Mouse (Mus musculus) MEL (cell line): ENCODE results near the gene Cep85l. TPM values are rescaled to one million over a fixed set of nuclear protein-coding genes. Genes with fewer than 3 reads are reported as not detected.
A peak's percentile ranks its signal among the peaks of the same experiment; 100 is the strongest.

ENCODE experiments used
- DNase-seq: peaks from one replicate; pipeline ENCODE4 v3.0.0; 2011; ENCODE audit warnings: low read depth, low spot score
- H3K27ac ChIP-seq: 2 replicates; pipeline ENCODE4 v1.5.1; 2012; ENCODE audit warnings: low read depth, mild to moderate bottlenecking, control low read depth, low read length, moderate library complexity; ENCODE audit not compliant: control insufficient read depth
- H3K27me3 ChIP-seq, 2 experiments: fragments of 150-350 bp in 1 of 2; sonication (generic) in 1 of 2; 2 replicates each; pipeline ENCODE4 v1.6.1; 2012; ENCODE audit warnings: low read length in 2 of 2, mild to moderate bottlenecking in 2 of 2, improper control_type of control experiment in 1 of 2, moderate library complexity in 1 of 2; ENCODE audit not compliant: insufficient read depth in 2 of 2, control insufficient read depth in 1 of 2
- H3K36me3 ChIP-seq, 2 experiments: 2 replicates each; pipeline ENCODE4 v1.6.1; 2012 to 2014; ENCODE audit warnings: low read length in 2 of 2, improper control_type of control experiment in 1 of 2, inconsistent platforms in 1 of 2, mild to moderate bottlenecking in 1 of 2; ENCODE audit not compliant: insufficient read depth in 2 of 2, control insufficient read depth in 1 of 2
- H3K4me1 ChIP-seq, 2 experiments: fragments of 150-350 bp in 1 of 2; sonication (generic) in 1 of 2; 2 replicates each; pipeline ENCODE4 v1.6.1; 2012; ENCODE audit warnings: low read length in 2 of 2, improper control_type of control experiment in 1 of 2, mild to moderate bottlenecking in 1 of 2; ENCODE audit not compliant: insufficient read depth in 2 of 2, control insufficient read depth in 1 of 2
- H3K4me3 ChIP-seq, 2 experiments: fragments of 150-350 bp in 1 of 2; sonication (generic) in 1 of 2; 2 replicates each; pipeline ENCODE4 v1.5.1; 2012; ENCODE audit warnings: low read depth in 2 of 2, low read length in 2 of 2, mild to moderate bottlenecking in 2 of 2, moderate library complexity in 2 of 2, control low read depth in 1 of 2, improper control_type of control experiment in 1 of 2; ENCODE audit not compliant: control insufficient read depth in 1 of 2, insufficient read depth in 1 of 2
- H3K79me2 ChIP-seq: 2 replicates; pipeline ENCODE4 v1.6.1; 2012; ENCODE audit warnings: mild to moderate bottlenecking, low read length, moderate library complexity; ENCODE audit not compliant: control insufficient read depth, poor library complexity, insufficient read depth
- H3K9ac ChIP-seq: 2 replicates; pipeline ENCODE4 v1.6.1; 2012; ENCODE audit warnings: low read depth, mild to moderate bottlenecking, control low read depth, low read length, moderate library complexity; ENCODE audit not compliant: control insufficient read depth, poor library complexity, severe bottlenecking
- H3K9me3 ChIP-seq: fragments of 150-350 bp; sonication (generic); replicated peaks from 2 replicates; pipeline ENCODE4 v1.6.1; 2012; ENCODE audit warnings: mild to moderate bottlenecking, low read length, improper control_type of control experiment, moderate library complexity; ENCODE audit not compliant: insufficient read depth
- CHD2 ChIP-seq: IDR thresholded peaks from 2 replicates; pipeline ENCODE4 v1.6.1; 2011; ENCODE audit warnings: low read length, improper control_type of control experiment
- CTCF ChIP-seq, 3 experiments: IDR thresholded peaks in 2 of 3; conservative IDR thresholded peaks in 1 of 3; 2 replicates each; pipeline ENCODE4 v1.5.1; 2011 to 2012; ENCODE audit warnings: low read length in 3 of 3, low read depth in 2 of 3, mild to moderate bottlenecking in 2 of 3, improper control_type of control experiment in 1 of 3, inconsistent platforms in 1 of 3, mixed read lengths in 1 of 3, moderate library complexity in 1 of 3; ENCODE audit not compliant: control insufficient read depth in 1 of 3, insufficient read depth in 1 of 3, poor library complexity in 1 of 3, severe bottlenecking in 1 of 3
- E2F4 ChIP-seq: IDR thresholded peaks from 2 replicates; pipeline ENCODE4 v1.6.1; 2011; ENCODE audit warnings: low read depth, low read length, improper control_type of control experiment, borderline replicate concordance
- GABPA ChIP-seq: IDR thresholded peaks from 2 replicates; pipeline ENCODE4 v1.6.1; 2012; ENCODE audit warnings: low read depth, mild to moderate bottlenecking, inconsistent platforms, low read length, improper control_type of control experiment, moderate library complexity
- KAT2A ChIP-seq: conservative IDR thresholded peaks from 2 replicates; pipeline ENCODE4 v1.6.1; 2012; ENCODE audit warnings: low read depth, low read length, improper control_type of control experiment, inconsistent platforms
- MAFK ChIP-seq: IDR thresholded peaks from 2 replicates; pipeline ENCODE4 v1.6.1; 2011; ENCODE audit warnings: low read depth, mild to moderate bottlenecking, low read length, improper control_type of control experiment, borderline replicate concordance
- MAX ChIP-seq: IDR thresholded peaks from 2 replicates; pipeline ENCODE4 v1.6.1; 2011; ENCODE audit warnings: low read length, improper control_type of control experiment
- MAZ ChIP-seq: IDR thresholded peaks from 2 replicates; pipeline ENCODE4 v1.6.1; 2012; ENCODE audit warnings: low read depth, mild to moderate bottlenecking, inconsistent platforms, low read length, improper control_type of control experiment
- MYB ChIP-seq: IDR thresholded peaks from 2 replicates; pipeline ENCODE4 v1.6.1; 2011; ENCODE audit warnings: mild to moderate bottlenecking, low read depth, low read length, improper control_type of control experiment
- NELFE ChIP-seq: IDR thresholded peaks from 2 replicates; pipeline ENCODE4 v1.6.1; 2011; ENCODE audit warnings: low read depth, low read length, improper control_type of control experiment
- POLR2A ChIP-seq, 2 experiments: IDR thresholded peaks; 2 replicates each; pipeline ENCODE4 v1.6.1; 2011 to 2012; ENCODE audit warnings: low read length in 2 of 2, mild to moderate bottlenecking in 2 of 2, control low read depth in 1 of 2, improper control_type of control experiment in 1 of 2, low read depth in 1 of 2, moderate library complexity in 1 of 2; ENCODE audit not compliant: control insufficient read depth in 1 of 2, insufficient read depth in 1 of 2, poor library complexity in 1 of 2
- POLR2AphosphoS5 ChIP-seq: IDR thresholded peaks from 2 replicates; pipeline ENCODE4 v1.6.1; 2012; ENCODE audit warnings: low read depth, borderline replicate concordance, mild to moderate bottlenecking, inconsistent platforms, low read length, moderate library complexity, mixed read lengths
- RAD21 ChIP-seq: IDR thresholded peaks from 2 replicates; pipeline ENCODE4 v1.6.1; 2011; ENCODE audit warnings: mild to moderate bottlenecking, low read depth, low read length, improper control_type of control experiment
- RCOR1 ChIP-seq: IDR thresholded peaks from 2 replicates; pipeline ENCODE4 v1.6.1; 2012; ENCODE audit warnings: low read depth, mild to moderate bottlenecking, inconsistent platforms, low read length, improper control_type of control experiment
- SMC3 ChIP-seq: IDR thresholded peaks from 2 replicates; pipeline ENCODE4 v1.6.1; 2011; ENCODE audit warnings: low read depth, low read length, improper control_type of control experiment
- TAL1 ChIP-seq: IDR thresholded peaks from 2 replicates; pipeline ENCODE4 v1.6.1; 2012; ENCODE audit warnings: mild to moderate bottlenecking, inconsistent platforms, low read length, moderate library complexity, mixed read lengths
- TBP ChIP-seq: IDR thresholded peaks from 2 replicates; pipeline ENCODE4 v1.8.0; 2011; ENCODE audit warnings: low read depth, low read length, improper control_type of control experiment
- TCF12 ChIP-seq: IDR thresholded peaks from 2 replicates; pipeline ENCODE4 v1.6.1; 2014; ENCODE audit warnings: low read depth, mild to moderate bottlenecking, inconsistent platforms, low read length, improper control_type of control experiment, moderate library complexity
- USF1 ChIP-seq: IDR thresholded peaks from 2 replicates; pipeline ENCODE4 v1.6.1; 2014; ENCODE audit warnings: low read depth, mild to moderate bottlenecking, inconsistent platforms, low read length, improper control_type of control experiment, moderate library complexity
- ZC3H11A ChIP-seq: IDR thresholded peaks from 2 replicates; pipeline ENCODE4 v1.6.1; 2012; ENCODE audit warnings: low read depth, mild to moderate bottlenecking, inconsistent platforms, low read length, improper control_type of control experiment
- polyA plus RNA-seq, 2 experiments: library from polyadenylated mRNA; stranded (reverse) in 1 of 2; unstranded in 1 of 2; fragments of >175 nt in 1 of 2; fragments of >200 nt in 1 of 2; gene quantifications; 2 replicates each; pipeline versions ENCODE4 v1.2.1 to v1.2.4; 2012; ENCODE audit warnings: low replicate concordance in 2 of 2, low read depth in 1 of 2; ENCODE audit not compliant: insufficient read length in 2 of 2, insufficient read depth in 1 of 2, missing spikeins in 1 of 2
- total RNA-seq: library from RNA; depleted of rRNA; stranded (reverse); fragments of 300-350 nt; gene quantifications from 2 replicates; pipeline ENCODE4 v1.2.3, GENCODE M21; 2012

Cep85l gene
- total and polyA plus RNA-seq, 3 experiments = 2.2 to 43.1 (median 3.0) TPM

DNA sequence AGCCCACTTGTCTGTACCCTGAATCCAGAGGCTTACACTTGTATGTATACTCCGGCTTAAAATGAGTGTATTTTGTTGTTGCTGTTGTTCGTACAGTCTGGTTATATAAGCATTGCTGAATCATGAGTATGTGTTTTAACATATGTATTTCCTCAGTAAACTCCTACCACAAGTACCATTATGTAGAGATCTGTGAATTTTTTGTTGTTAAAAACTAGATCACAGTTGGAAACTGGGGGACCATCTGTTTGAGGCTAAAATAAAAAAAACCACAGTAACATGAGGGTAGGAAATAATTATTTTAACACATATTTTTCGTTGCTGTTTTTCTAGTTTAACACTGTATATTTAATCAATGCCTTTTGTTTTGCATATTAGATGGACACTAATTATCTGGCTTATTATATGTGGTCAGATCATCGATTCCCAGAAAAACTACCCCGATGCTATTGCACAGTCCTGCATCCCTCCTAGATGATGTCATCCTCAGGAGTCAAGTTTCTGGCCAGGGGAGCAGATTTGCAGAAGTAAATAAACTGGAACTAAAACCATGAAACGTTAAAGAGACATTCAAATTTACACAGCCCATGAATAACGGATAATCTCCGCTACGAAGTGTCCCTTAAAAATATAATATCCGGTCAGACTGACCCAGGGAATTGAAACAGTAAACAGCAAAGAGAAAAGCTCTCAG, 18.2 kb upstream of the Cep85l start:
- Histone ChIP-seq H3K4me1 (peaks cover 0 to 5% of the 10 kb centered on the region in 2 experiments; a peak in 1 of 4 replicates), H3K27ac (no peak overlapping the region), H3K27me3 (no peaks in the 10 kb centered on the region; a peak in 1 of 4 replicates), H3K9me3 (no peaks in the 10 kb centered on the region), H3K4me3 (no peak overlapping the region), H3K9ac (0 out of 2 replicates have a peak overlapping the region, but pooled peaks have one; percentile 2), H3K79me2 (no peaks in the 10 kb centered on the region), H3K36me3 (no peaks in the 10 kb centered on the region; a peak in 1 of 4 replicates)
- DNase-seq = no peak
- TF ChIP-seq TBP (no peak), MAX (no peak), RAD21 (no peak), MYB (no peak), E2F4 (no peak), TAL1 (no peak), NELFE (no peak), MAZ (no peak), RCOR1 (no peak)

DNA sequence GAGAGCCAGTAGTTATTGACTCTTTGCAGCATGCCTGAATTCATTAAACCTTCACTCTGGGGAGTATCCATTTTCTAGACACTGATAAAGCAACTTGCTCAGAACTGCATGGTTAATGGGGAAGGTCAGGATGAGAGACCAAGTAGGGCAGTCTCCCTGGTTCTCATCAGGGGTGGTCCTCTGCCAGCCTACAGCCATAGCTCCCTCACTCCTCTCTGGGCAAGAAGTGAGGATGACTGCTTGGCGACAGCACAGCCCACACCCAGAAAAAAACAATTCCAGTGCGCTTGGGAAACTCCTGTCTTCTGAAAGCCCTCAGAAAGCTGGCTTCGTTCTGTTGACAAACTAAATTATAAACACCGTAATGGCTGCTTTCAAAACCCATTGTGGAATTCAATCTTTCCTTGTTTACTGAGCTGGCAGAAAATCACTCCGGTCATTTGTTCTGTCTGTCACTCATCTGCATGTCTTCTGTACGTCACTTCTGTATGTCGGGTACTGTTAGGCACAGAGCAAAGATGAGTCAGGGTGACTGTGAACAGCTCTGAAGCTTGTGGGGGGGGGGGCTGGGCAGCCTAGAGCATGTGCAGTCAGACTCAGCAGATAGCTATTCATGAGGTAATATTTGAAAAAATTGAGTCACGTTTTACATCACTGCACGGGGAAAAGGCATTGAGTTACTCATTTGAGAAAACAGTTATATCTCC, 15.3 kb upstream of the Cep85l start:
- no peak for DNase-seq
- Histone ChIP-seq H3K27ac (no peak overlapping the region), H3K4me1 (peaks cover 0 to 5% of the 10 kb centered on the region in 2 experiments; a peak in 1 of 4 replicates), H3K9me3 (no peaks in the 10 kb centered on the region), H3K4me3 (no peak overlapping the region), H3K79me2 (no peaks in the 10 kb centered on the region), H3K27me3 (no peaks in the 10 kb centered on the region; a peak in 1 of 4 replicates), H3K9ac (no peak overlapping the region), H3K36me3 (no peaks in the 10 kb centered on the region; a peak in 1 of 4 replicates)
- no peak for TF ChIP-seq KAT2A

GRCm38 (mm10) chr10:53388227-53388920, 8.6 kb upstream of the Cep85l start:
- H3K27me3 ChIP-seq = no peaks in the 10 kb centered on the region
- H3K4me1 ChIP-seq = peaks cover 0 to 4% of the 10 kb centered on the region in 2 experiments; a peak in 2 of 4 replicates
- H3K27ac ChIP-seq = no peak overlapping the region
- no peak overlapping the region for H3K9ac ChIP-seq
- peaks cover 0 to 5% of the 10 kb centered on the region in 2 experiments; a peak in 2 of 4 replicates for H3K36me3 ChIP-seq
- DNase-seq = no peak
- H3K4me3 ChIP-seq = no peak overlapping the region
- no peaks in the 10 kb centered on the region for H3K79me2 ChIP-seq
- no peak for TF ChIP-seq GABPA
- TF ChIP-seq ZC3H11A = no peak
- no peak for TF ChIP-seq MAZ
- TF ChIP-seq SMC3 = no peak
- no peak for TF ChIP-seq RAD21
- no peak for TF ChIP-seq MAFK
- no peak for TF ChIP-seq TBP
- TF ChIP-seq POLR2AphosphoS5 = no peak
- no peak for TF ChIP-seq CTCF (IDR thresholded peaks at IDR 0.05 in 2 of 3, conservative IDR thresholded peaks at IDR 0.05 in 1 of 3; ENCODE audit: control insufficient read depth in 1 of 3, insufficient read depth in 1 of 3, low read depth in 2 of 3, low read length in 3 of 3, poor library complexity in 1 of 3, severe bottlenecking in 1 of 3)
- TF ChIP-seq POLR2A (IDR thresholded peaks at IDR 0.05; ENCODE audit: control insufficient read depth in 1 of 2, insufficient read depth in 1 of 2, low read depth in 1 of 2, low read length in 2 of 2, poor library complexity in 1 of 2) = no peak
- TF ChIP-seq CHD2 = no peak
- TF ChIP-seq KAT2A = no peak
- no peak for TF ChIP-seq RCOR1
- TF ChIP-seq TCF12 = no peak
- TF ChIP-seq USF1 = no peak
- no peaks in the 10 kb centered on the region for H3K9me3 ChIP-seq
